Mouse (Mus musculus): Measurements from ENCODE around the gene Ogdhl. TPM values are rescaled to one million over a fixed set of nuclear protein-coding genes. Genes with fewer than 3 reads are reported as not detected.
A peak's percentile ranks its signal among the peaks of the same experiment; 100 is the strongest.
"Not testable (repeated sequence)": the region's sequence is repeated elsewhere in the genome, so short reads cannot be mapped to it uniquely, and the experiment has no call there.

Gene Ogdhl
- 100 to 1,000 TPM in 1 of 2 experiments, 10 to 100 TPM in 1; 75.2 to 109 TPM for total RNA-seq (2021)

GRCm38 (mm10) chr14:32321732-32322685 is at the start of gene Ogdhl:
Ogdhl (plus strand) TSS chr14:32322019.
- peak; percentile 63 to 64 for DNase-seq
- intact Hi-C loops (cut with DNase I): no loop called here

- intact Hi-C loops (cut with DNase I): no loop called here
- DNase-seq: no peak
These were observed 20.2 kb upstream of the Ogdhl start for GRCm38 (mm10) chr14:32301622-32302021.

- intact Hi-C loops (cut with DNase I): no loop called here
- DNase-seq: no peak
These were observed 19.4 kb upstream of the Ogdhl start for GRCm38 (mm10) chr14:32302423-32302822.

GRCm38 (mm10) chr14:32304921-32305320 is 16.9 kb upstream of the Ogdhl start:
- DNase-seq: no peak
- intact Hi-C loops (cut with DNase I): no loop called here

- peak; percentile 27 to 43 for DNase-seq
- intact Hi-C loops (cut with DNase I): loop anchor here (5.0 kb wide), 1 partner anchor 172 kb away; no protein-coding TSS in a partner anchor
These were observed 11.9 kb upstream of the Ogdhl start for GRCm38 (mm10) chr14:32309876-32310275.

GRCm38 (mm10) chr14:32311381-32312035 is 10.3 kb upstream of the Ogdhl start:
- intact Hi-C loops (cut with DNase I): loop anchor here (5.0 kb wide), 1 partner anchor 171 kb away; no protein-coding TSS in a partner anchor
- no peak for DNase-seq

GRCm38 (mm10) chr14:32317822-32318221 is 4.0 kb upstream of the Ogdhl start:
- intact Hi-C loops (cut with DNase I): no loop called here
- DNase-seq: no peak

- intact Hi-C loops (cut with DNase I): no loop called here
- peak in 1 of 2 experiments; percentile 21 for DNase-seq
These were observed 1.4 kb downstream of the Ogdhl start for GRCm38 (mm10) chr14:32323221-32323620.

- intact Hi-C loops (cut with DNase I): no loop called here
- DNase-seq: no peak
These were observed 5.5 kb downstream of the Ogdhl start for GRCm38 (mm10) chr14:32327366-32327765.

- DNase-seq: no peak
- intact Hi-C loops (cut with DNase I): no loop called here
These were observed 11.0 kb downstream of the Ogdhl start for GRCm38 (mm10) chr14:32332515-32333445.

- DNase-seq: no peak
- intact Hi-C loops (cut with DNase I): no loop called here
These were observed 14.2 kb downstream of the Ogdhl start for GRCm38 (mm10) chr14:32336021-32336420.

- intact Hi-C loops (cut with DNase I): no loop called here
- no peak for DNase-seq
These were observed 14.7 kb downstream of the Ogdhl start for GRCm38 (mm10) chr14:32336547-32336946.

GRCm38 (mm10) chr14:32341823-32342222 is 20.0 kb downstream of the Ogdhl start:
- intact Hi-C loops (cut with DNase I): no loop called here
- no peak for DNase-seq

GRCm38 (mm10) chr14:32344176-32344575 is 22.4 kb downstream of the Ogdhl start:
- intact Hi-C loops (cut with DNase I): no loop called here

GRCm38 (mm10) chr14:32344694-32345093 is 22.9 kb downstream of the Ogdhl start:
- no peak for DNase-seq
- intact Hi-C loops (cut with DNase I): no loop called here

More at GRCm38 (mm10) chr14:32344176-32344575, 22.4 kb downstream of the Ogdhl start:
- no peak for DNase-seq

GRCm38 (mm10) chr14:32347307-32347706 is 25.5 kb downstream of the Ogdhl start:
- DNase-seq: no peak
- intact Hi-C loops (cut with DNase I): no loop called here

- DNase-seq; intact Hi-C loops (cut with DNase I): not testable (repeated sequence)
These were observed 29.5 kb downstream of the Ogdhl start for GRCm38 (mm10) chr14:32351181-32351920.

- intact Hi-C loops (cut with DNase I): no loop called here
- no peak for DNase-seq
These were observed 42.5 kb downstream of the Ogdhl start for GRCm38 (mm10) chr14:32364359-32364758.

GRCm38 (mm10) chr14:32369756-32370155 is 47.9 kb downstream of the Ogdhl start:
- intact Hi-C loops (cut with DNase I): no loop called here
- no peak for DNase-seq

- intact Hi-C loops (cut with DNase I): no loop called here
- DNase-seq: no peak
These were observed 50.7 kb downstream of the Ogdhl start for GRCm38 (mm10) chr14:32372510-32372909.
